Mouse (Mus musculus): ENCODE measurements around the gene Rd3. TPM values are rescaled to one million over a fixed set of nuclear protein-coding genes. Genes with fewer than 3 reads are reported as not detected.

Rd3 gene
- polyA plus RNA-seq, 1 experiment from 2014 or later: 0.12 TPM

DNA sequence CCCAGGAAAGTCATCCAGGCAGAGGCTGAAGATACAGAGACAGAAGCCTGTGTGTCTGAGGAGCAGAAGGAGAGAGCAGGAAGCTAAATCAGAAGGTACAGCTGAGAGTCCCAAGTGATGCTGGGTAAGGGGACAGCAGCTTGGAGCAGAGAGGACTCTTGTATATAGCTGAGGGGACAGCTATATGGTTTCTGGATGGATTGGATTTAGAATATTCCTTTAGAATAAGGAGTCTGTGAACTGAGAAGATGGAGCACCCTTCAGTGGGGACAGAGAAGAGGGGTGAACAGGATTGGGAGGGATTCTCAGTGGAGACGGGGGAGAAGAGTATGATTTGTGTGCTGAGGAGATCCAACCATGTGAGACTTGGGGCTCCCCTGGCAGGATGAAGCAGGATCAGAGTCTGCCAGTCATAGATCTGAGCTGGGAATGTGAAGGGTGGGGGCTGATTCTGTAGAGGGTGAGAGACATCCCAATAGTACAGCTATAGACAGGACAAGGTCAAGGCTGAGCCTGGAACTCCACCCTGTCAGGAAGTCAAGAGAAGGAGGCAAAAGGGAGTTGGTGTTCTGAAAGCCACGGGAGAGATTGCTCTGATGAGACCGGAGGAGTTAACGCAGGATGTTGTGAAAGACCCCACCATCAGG lies 44.1 kb upstream of the Rd3 start:
- Histone ChIP-seq H3K9me3 (ENCODE audit: low read length) (no peaks in the 10 kb centered on the region), H3K4me1 (ENCODE audit: insufficient read depth) (no peaks in the 10 kb centered on the region), H3K9ac (replicated peaks) (no peak overlapping the region), H3K4me3 (ENCODE audit: low read depth, low read length) (no peak overlapping the region), H3K27me3 (ENCODE audit: insufficient read depth, low read length) (no peaks in the 10 kb centered on the region), H3K36me3 (replicated peaks; ENCODE audit: insufficient read depth, low read length) (no peaks in the 10 kb centered on the region), H3K4me2 (ENCODE audit: low read depth, low read length) (no peak overlapping the region), H3K27ac (ENCODE audit: low read depth) (no peak overlapping the region)
- no peak for DNase-seq
- ATAC-seq: no peak
- 54% methylated on average over 4 of the region's 4 CpGs for WGBS (ENCODE audit: insufficient replicate concordance)
- TF ChIP-seq CTCF (IDR thresholded peaks at IDR 0.05; ENCODE audit: low read depth) (no peak), EP300 (IDR thresholded peaks at IDR 0.05; ENCODE audit: low read depth) (no peak)

DNA sequence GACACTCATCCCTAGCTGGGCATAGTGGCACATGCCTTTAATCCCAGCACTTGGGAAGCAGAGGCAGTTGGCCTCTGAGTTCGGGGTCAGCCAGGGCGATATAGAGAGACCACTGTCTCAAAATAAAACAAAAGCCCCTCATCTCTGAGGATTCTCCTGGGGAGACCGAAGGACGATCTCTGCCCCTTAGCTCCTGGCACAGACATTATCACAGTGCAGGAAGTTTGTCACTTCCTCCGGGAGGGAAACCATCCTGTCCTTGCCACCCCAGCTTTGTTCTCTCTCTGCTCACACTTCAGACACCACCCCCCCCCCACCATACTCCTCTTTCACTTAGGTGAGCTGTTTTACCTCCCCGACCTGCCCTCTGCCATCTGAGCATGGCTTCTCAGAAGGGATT lies 33.5 kb upstream of the Rd3 start:
- no peak for ATAC-seq
- WGBS (ENCODE audit: insufficient replicate concordance): 51% methylated on average over 6 of the region's 6 CpGs
- H3K27ac ChIP-seq (ENCODE audit: low read depth): no peak overlapping the region
- no peaks in the 10 kb centered on the region for H3K9me3 ChIP-seq (ENCODE audit: low read length)
- no peak for TF ChIP-seq CTCF (IDR thresholded peaks at IDR 0.05; ENCODE audit: low read depth)
- no peak for TF ChIP-seq EP300 (IDR thresholded peaks at IDR 0.05; ENCODE audit: low read depth)
- no peak for DNase-seq
- peaks cover 7% of the 10 kb centered on the region for H3K4me1 ChIP-seq (ENCODE audit: insufficient read depth)
- no peak overlapping the region for H3K4me2 ChIP-seq (ENCODE audit: low read depth, low read length)
- H3K36me3 ChIP-seq (replicated peaks; ENCODE audit: insufficient read depth, low read length): no peaks in the 10 kb centered on the region
- no peak overlapping the region for H3K9ac ChIP-seq (replicated peaks)
- H3K27me3 ChIP-seq (ENCODE audit: insufficient read depth, low read length): no peaks in the 10 kb centered on the region
- H3K4me3 ChIP-seq (ENCODE audit: low read depth, low read length): no peak overlapping the region

DNA sequence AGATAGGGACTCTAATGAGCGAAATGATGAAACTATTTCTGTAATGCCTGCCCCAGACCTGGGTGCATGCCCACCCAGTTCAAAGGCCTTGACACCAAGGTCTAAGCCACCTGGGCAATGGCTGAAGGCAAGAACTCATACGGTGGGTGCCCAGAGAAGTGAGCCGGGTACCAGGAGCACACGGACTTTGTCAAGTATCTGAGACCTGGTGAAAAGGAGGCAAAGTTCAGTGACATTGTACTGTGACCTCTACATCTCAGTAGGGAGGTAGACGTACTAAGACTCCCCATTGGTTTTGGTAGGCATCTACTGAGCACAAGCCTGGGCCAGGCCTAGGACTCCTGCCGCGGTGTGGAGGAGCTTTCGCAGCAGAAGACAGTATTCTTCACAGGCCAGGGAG lies 31.8 kb upstream of the Rd3 start:
- no peak for TF ChIP-seq EP300 (IDR thresholded peaks at IDR 0.05; ENCODE audit: low read depth)
- TF ChIP-seq CTCF (IDR thresholded peaks at IDR 0.05; ENCODE audit: low read depth): no peak
- no peak overlapping the region for H3K27ac ChIP-seq (ENCODE audit: low read depth)
- 77% methylated on average over 8 of the region's 8 CpGs for WGBS (ENCODE audit: insufficient replicate concordance)
- no peaks in the 10 kb centered on the region for H3K27me3 ChIP-seq (ENCODE audit: insufficient read depth, low read length)
- no peak overlapping the region for H3K4me2 ChIP-seq (ENCODE audit: low read depth, low read length)
- no peak overlapping the region for H3K4me3 ChIP-seq (ENCODE audit: low read depth, low read length)
- peaks cover 10% of the 10 kb centered on the region for H3K4me1 ChIP-seq (ENCODE audit: insufficient read depth)
- 0 out of 2 replicates have a peak, but pooled peaks have one; percentile 21 for ATAC-seq
- H3K9ac ChIP-seq (replicated peaks): no peak overlapping the region
- no peak for DNase-seq
- H3K36me3 ChIP-seq (replicated peaks; ENCODE audit: insufficient read depth, low read length): no peaks in the 10 kb centered on the region
- H3K9me3 ChIP-seq (ENCODE audit: low read length): no peaks in the 10 kb centered on the region

DNA sequence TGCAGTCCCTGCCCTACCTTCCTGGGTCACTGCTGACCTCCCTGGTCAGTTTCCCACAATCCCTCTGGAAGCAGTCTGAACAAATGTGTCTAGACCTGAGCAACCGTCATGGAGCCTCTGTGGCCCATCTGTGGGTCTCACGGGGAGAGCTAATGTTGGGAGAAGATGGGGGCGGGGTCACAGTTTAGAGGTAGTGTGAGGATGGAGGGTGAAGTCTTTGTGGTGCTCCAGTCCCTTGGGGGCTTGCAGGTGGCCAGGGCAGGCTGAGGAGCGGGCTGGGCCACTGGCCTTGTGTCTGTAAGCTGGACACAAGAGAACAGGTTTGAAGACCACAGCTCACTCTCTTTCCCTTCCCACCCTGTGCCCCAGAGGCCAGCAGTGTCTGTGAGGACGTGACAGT lies 31.4 kb upstream of the Rd3 start:
- H3K4me2 ChIP-seq (ENCODE audit: low read depth, low read length): no peak overlapping the region
- DNase-seq: no peak
- H3K27ac ChIP-seq (ENCODE audit: low read depth): no peak overlapping the region
- H3K4me3 ChIP-seq (ENCODE audit: low read depth, low read length): no peak overlapping the region
- H3K9ac ChIP-seq (replicated peaks): no peak overlapping the region
- H3K36me3 ChIP-seq (replicated peaks; ENCODE audit: insufficient read depth, low read length): no peaks in the 10 kb centered on the region
- WGBS (ENCODE audit: insufficient replicate concordance): 70% methylated on average over 5 of the region's 5 CpGs
- no peaks in the 10 kb centered on the region for H3K27me3 ChIP-seq (ENCODE audit: insufficient read depth, low read length)
- peaks cover 12% of the 10 kb centered on the region for H3K4me1 ChIP-seq (ENCODE audit: insufficient read depth)
- ATAC-seq: no peak
- no peak for TF ChIP-seq EP300 (IDR thresholded peaks at IDR 0.05; ENCODE audit: low read depth)
- no peak for TF ChIP-seq CTCF (IDR thresholded peaks at IDR 0.05; ENCODE audit: low read depth)
- no peaks in the 10 kb centered on the region for H3K9me3 ChIP-seq (ENCODE audit: low read length)

DNA sequence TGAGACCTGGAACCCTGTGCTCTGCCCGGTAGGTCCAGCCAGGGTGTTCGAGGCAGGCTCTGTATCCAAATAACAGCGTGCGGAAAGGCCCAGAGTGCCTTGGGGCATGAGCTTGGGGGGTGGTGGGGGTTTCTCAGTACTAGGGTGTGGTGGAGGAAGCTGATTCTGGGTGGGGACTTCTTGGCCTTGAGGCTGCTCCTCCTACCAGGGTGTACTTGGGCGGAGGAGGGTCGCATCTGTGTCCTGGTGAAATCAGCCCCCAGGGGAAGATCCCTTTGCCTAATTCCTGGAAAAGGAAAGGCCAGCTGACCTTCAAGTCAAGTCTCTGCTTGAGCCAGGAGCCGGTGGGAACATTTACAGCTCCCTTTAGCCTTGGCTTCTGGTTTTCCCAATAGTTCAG lies 30.9 kb upstream of the Rd3 start:
- H3K36me3 ChIP-seq (replicated peaks; ENCODE audit: insufficient read depth, low read length): no peaks in the 10 kb centered on the region
- 76% methylated on average over 7 of the region's 7 CpGs for WGBS (ENCODE audit: insufficient replicate concordance)
- H3K9me3 ChIP-seq (ENCODE audit: low read length): no peaks in the 10 kb centered on the region
- no peaks in the 10 kb centered on the region for H3K27me3 ChIP-seq (ENCODE audit: insufficient read depth, low read length)
- TF ChIP-seq CTCF (IDR thresholded peaks at IDR 0.05; ENCODE audit: low read depth) (no peak), EP300 (IDR thresholded peaks at IDR 0.05; ENCODE audit: low read depth) (no peak)
- no peak overlapping the region for H3K27ac ChIP-seq (ENCODE audit: low read depth)
- H3K9ac ChIP-seq (replicated peaks): no peak overlapping the region
- H3K4me3 ChIP-seq (ENCODE audit: low read depth, low read length): no peak overlapping the region
- ATAC-seq (no peak), DNase-seq (no peak)
- H3K4me2 ChIP-seq (ENCODE audit: low read depth, low read length): no peak overlapping the region
- peaks cover 12% of the 10 kb centered on the region for H3K4me1 ChIP-seq (ENCODE audit: insufficient read depth)

DNA sequence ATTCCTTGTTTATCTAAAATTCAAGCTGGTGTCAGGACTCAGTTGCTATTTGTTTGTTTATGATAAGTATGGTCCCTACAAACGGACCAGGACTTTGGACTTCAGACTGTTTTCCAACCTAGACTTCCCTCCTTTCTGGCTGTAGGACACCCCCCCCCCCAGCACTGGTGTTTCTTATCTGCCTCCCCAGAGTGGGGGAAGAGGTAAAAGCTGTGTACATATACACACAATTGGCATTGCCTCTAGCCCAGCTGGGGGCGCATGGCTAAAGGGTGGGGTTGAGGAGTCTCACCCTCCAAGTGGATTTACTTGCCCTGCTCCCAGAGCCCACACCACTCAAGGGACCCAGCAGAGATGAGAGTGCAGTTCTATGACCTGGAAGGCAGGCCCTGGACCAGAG lies 30.3 kb upstream of the Rd3 start:
- 57% methylated on average over 2 of the region's 2 CpGs for WGBS (ENCODE audit: insufficient replicate concordance)
- Histone ChIP-seq H3K9me3 (ENCODE audit: low read length) (no peaks in the 10 kb centered on the region), H3K4me2 (ENCODE audit: low read depth, low read length) (no peak overlapping the region), H3K4me1 (ENCODE audit: insufficient read depth) (peaks cover 12% of the 10 kb centered on the region), H3K27me3 (ENCODE audit: insufficient read depth, low read length) (no peaks in the 10 kb centered on the region), H3K4me3 (ENCODE audit: low read depth, low read length) (no peak overlapping the region), H3K27ac (ENCODE audit: low read depth) (no peak overlapping the region), H3K9ac (replicated peaks) (no peak overlapping the region), H3K36me3 (replicated peaks; ENCODE audit: insufficient read depth, low read length) (no peaks in the 10 kb centered on the region)
- TF ChIP-seq CTCF (IDR thresholded peaks at IDR 0.05; ENCODE audit: low read depth) (no peak), EP300 (IDR thresholded peaks at IDR 0.05; ENCODE audit: low read depth) (no peak)
- ATAC-seq: peak; percentile 73
- no peak for DNase-seq
